Mouse (Mus musculus): ENCODE data around the gene Bmpr1b.

- TF ChIP-seq GATA1 (IDR thresholded peaks at IDR 0.05; ENCODE audit: borderline replicate concordance, low read length), result no peak
- no peak for TF ChIP-seq FLI1 (IDR thresholded peaks at IDR 0.05; ENCODE audit: low read length)
These were observed 272.2 kb downstream of the Bmpr1b start for GRCm38 (mm10) chr3:141896870-141897554.
